Mouse (Mus musculus) fibroblast of lung, adult 2 months (primary cell): ENCODE measurements around the gene Esp34.

Experiments
- DNase-seq: peaks from one replicate; pipeline ENCODE4 v3.0.0-alpha.2; 2011; ENCODE audit warnings: low read depth

Gene Esp34

GRCm38 (mm10) chr17:38553892-38554291 lies at the start of gene Esp34:
Gene Esp34, plus strand, starts transcription at chr17:38554192.
- DNase-seq: no peak

GRCm38 (mm10) chr17:38562527-38562926 lies 8.5 kb downstream of the Esp34 start:
- DNase-seq: no peak
